Comparison of ENCODE assay signal across 9 mouse cellular contexts in the genomic region with DNA sequence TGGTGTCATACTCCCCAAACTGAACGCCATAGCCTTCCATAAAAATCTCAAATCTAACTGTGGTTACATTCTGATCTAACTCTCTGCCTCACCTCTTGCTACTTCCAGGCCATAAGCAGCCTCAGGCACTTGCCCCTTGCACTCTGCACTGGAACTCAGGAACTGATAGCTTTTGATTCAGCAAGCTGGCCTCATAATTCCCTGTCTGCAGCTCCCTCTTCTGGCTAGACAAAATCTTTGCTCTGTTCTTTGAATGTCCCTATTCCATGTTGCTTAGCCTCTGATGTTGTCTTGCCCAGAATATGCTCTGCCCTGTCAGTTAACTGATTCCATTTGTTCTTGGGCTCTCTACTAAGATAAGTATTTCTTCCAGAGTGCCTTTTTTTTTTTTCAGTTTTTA. TPM values are rescaled to one million over a fixed set of nuclear protein-coding genes. Genes with fewer than 3 reads are reported as not detected.
A peak's percentile ranks its signal among the peaks of the same experiment; 100 is the strongest.
DNase-seq lines count a peak whose midpoint lies in the region; ATAC-seq lines count a peak whose summit lies in the region.
"Had no signal": no experiment of that assay in that cellular context is flagged by ENCODE, and none has a peak within 500 bp of the region (broad histone marks: within the 10 kb centered on the region; RNA-seq: fewer than 3 reads in every experiment).

No protein-coding gene starts in this region.

- H3K4me3 ChIP-seq in intestine, embryonic 16.5 days (ENCODE audit: low read length): no peak overlapping the region
- H3K4me3 ChIP-seq: embryonic facial prominence, embryonic 15.5 days; limb, embryonic 13.5 days had no signal

- DNase-seq in left cerebral cortex, postnatal 14 days (ENCODE audit: low spot score in 2 of 2): peak; percentile 29 to 54
- no peak for DNase-seq in left cerebral cortex, adult 8-10 months (ENCODE audit: low spot score in 2 of 2)
- peak; percentile 27 for DNase-seq in Muller cell, postnatal 12 days (ENCODE audit: inconsistent ontology term)
- DNase-seq in embryo, embryonic 10 days (ENCODE audit: low spot score): peak; percentile 71
- peak; percentile 72 for DNase-seq in lung, postnatal 10 days
- DNase-seq in thymus, postnatal 0 days (ENCODE audit: low spot score): peak; percentile 56

- no peaks in the 10 kb centered on the region for H3K27me3 ChIP-seq in intestine, embryonic 16.5 days (replicated peaks; ENCODE audit: control insufficient read depth, insufficient read depth, low read length)
- H3K27me3 ChIP-seq: embryonic facial prominence, embryonic 15.5 days; limb, embryonic 13.5 days had no signal

- H3K4me1 ChIP-seq in intestine, embryonic 16.5 days (ENCODE audit: control insufficient read depth, insufficient read depth, low read length): no peaks in the 10 kb centered on the region
- H3K4me1 ChIP-seq: embryonic facial prominence, embryonic 15.5 days; limb, embryonic 13.5 days had no signal

- H3K27ac ChIP-seq in intestine, embryonic 16.5 days (ENCODE audit: low read length): no peak overlapping the region
- H3K27ac ChIP-seq: embryonic facial prominence, embryonic 15.5 days; limb, embryonic 13.5 days had no signal

- WGBS in intestine, embryonic 16.5 days: 57% methylated on average over 1 of the region's 1 CpGs

- H3K9ac ChIP-seq in intestine, embryonic 16.5 days (ENCODE audit: low read depth, low read length): no peak overlapping the region
- H3K9ac ChIP-seq: embryonic facial prominence, embryonic 15.5 days; limb, embryonic 13.5 days had no signal

- intact Hi-C loops in left cerebral cortex, postnatal 14 days (cut with DNase I): loop anchor here (2.0 to 10.0 kb wide), 2 partner anchors 143 to 251 kb away; no protein-coding TSS in a partner anchor

- no peaks in the 10 kb centered on the region for H3K9me3 ChIP-seq in intestine, embryonic 16.5 days (ENCODE audit: control insufficient read depth, low read length)
- H3K9me3 ChIP-seq: embryonic facial prominence, embryonic 15.5 days; limb, embryonic 13.5 days had no signal

- ATAC-seq in intestine, embryonic 16.5 days: peak; percentile 82

- peaks cover 3% of the 10 kb centered on the region; the same call in 1 of the 2 replicates for H3K36me3 ChIP-seq in intestine, embryonic 16.5 days (ENCODE audit: control insufficient read depth, insufficient read depth, low read length)

- H3K4me2 ChIP-seq in intestine, embryonic 16.5 days (ENCODE audit: low read depth, low read length): no peak overlapping the region
- H3K4me2 ChIP-seq: embryonic facial prominence, embryonic 15.5 days; limb, embryonic 13.5 days had no signal

RNA-seq across cellular contexts. Expression of a gene that starts 17.6 kb away (rescaled TPM):
- 1 to 10 TPM in 1 of 2 experiments, under 1 TPM in 1; 0.93 to 5.5 TPM for total RNA-seq in left cerebral cortex, postnatal 14 days (2021)
- total RNA-seq in left cerebral cortex, adult 8-10 months (2022): 1 to 10 TPM; 1.9 to 4.3 (median 3.3) TPM
- polyA plus RNA-seq in intestine, embryonic 16.5 days (2015; fragmentation: Nextera tagmentation; extraction: Ambion mirVana): 12.7 and 15.3 TPM in 2 replicates
- polyA plus RNA-seq in thymus, postnatal 0 days (2015; fragmentation: Nextera tagmentation; extraction: Ambion mirVana): 32.9 and 34.4 TPM in 2 replicates

RNA-seq across cellular contexts. Expression of a gene that starts 18.5 kb away (rescaled TPM):
- 10 to 100 TPM; 31.1 to 34.3 TPM for total RNA-seq in left cerebral cortex, postnatal 14 days (2021)
- 10 to 100 TPM; 31.2 to 35.3 (median 35.1) TPM for total RNA-seq in left cerebral cortex, adult 8-10 months (2022)
- polyA plus RNA-seq in intestine, embryonic 16.5 days (2015; fragmentation: Nextera tagmentation; extraction: Ambion mirVana): 26.9 and 27.6 TPM in 2 replicates
- 60.0 and 60.6 TPM in 2 replicates for polyA plus RNA-seq in thymus, postnatal 0 days (2015; fragmentation: Nextera tagmentation; extraction: Ambion mirVana)

Comparison
In these comparisons a context has a peak if more than half of its experiments do, and no peak if none do; other contexts are left out.
1. DNase-seq: peak in left cerebral cortex, postnatal 14 days (2 of 2), Muller cell, postnatal 12 days (single experiment), embryo, embryonic 10 days (single experiment), lung, postnatal 10 days (single experiment) and thymus, postnatal 0 days (single experiment); none in left cerebral cortex, adult 8-10 months (0 of 2).